Mouse (Mus musculus): ENCODE results near the gene Sap30bp. TPM values are rescaled to one million over a fixed set of nuclear protein-coding genes. Genes with fewer than 3 reads are reported as not detected.

Gene Sap30bp
- total and polyA plus RNA-seq, 3 experiments = 72.2 to 275 (median 167) TPM

GRCm38 (mm10) chr11:115916579-115916978 is 16.5 kb upstream of the Sap30bp start:
- Histone ChIP-seq H3K9ac (ENCODE audit: insufficient read depth, low read depth) (no peak overlapping the region), H3K27ac (ENCODE audit: insufficient read depth, low read depth) (no peak overlapping the region), H3K4me2 (ENCODE audit: insufficient read depth, low read depth, poor library complexity, severe bottlenecking) (no peak overlapping the region), H3K79me2 (replicated peaks; ENCODE audit: control insufficient read depth, extremely low read depth, insufficient read depth, poor library complexity, severe bottlenecking) (no peaks in the 10 kb centered on the region), H3K9me3 (replicated peaks; ENCODE audit: low read length) (no peaks in the 10 kb centered on the region), H3K27me3 (replicated peaks) (no peaks in the 10 kb centered on the region), H3K4me1 (ENCODE audit: control insufficient read depth in 1 of 2, insufficient read depth in 2 of 2) (peaks cover 0 to 7% of the 10 kb centered on the region in 2 experiments; a peak in 1 of 4 replicates), H3K4me3 (replicated peaks in 1 of 3; ENCODE audit: low read depth in 2 of 3, low read length in 2 of 3, poor library complexity in 1 of 3) (no peak overlapping the region), H3K36me3 (replicated peaks in 1 of 2; ENCODE audit: control insufficient read depth in 1 of 2, insufficient read depth in 1 of 2, low read length in 1 of 2) (peaks cover 53 to 82% of the 10 kb centered on the region in 2 experiments)
- no peak for DNase-seq (ENCODE audit: extremely low read depth)
- in situ Hi-C loops (cut with MboI; ENCODE audit: low pct_ligation_motif_present, low pct_unique_long_range_greater_than_20kb, low sequenced_read_pairs) = no loop called here
- dilution Hi-C loops (cut with MboI; ENCODE audit: extremely low pct_ligation_motif_present, extremely low pct_unique_long_range_greater_than_20kb, low sequenced_read_pairs) = no loop called here
- TF ChIP-seq HCFC1 (IDR thresholded peaks at IDR 0.05; ENCODE audit: low read depth, low read length) = no peak
- no peak for TF ChIP-seq JUN (IDR thresholded peaks at IDR 0.05; ENCODE audit: insufficient read depth, low read depth, low read length)
- no peak for TF ChIP-seq IRF4 (IDR thresholded peaks at IDR 0.05; ENCODE audit: low read depth, low read length)
- no peak for TF ChIP-seq GABPA (IDR thresholded peaks at IDR 0.05; ENCODE audit: insufficient replicate concordance, low read depth, low read length)
- TF ChIP-seq CHD2 (IDR thresholded peaks at IDR 0.05; ENCODE audit: low read length) = no peak
- no peak for TF ChIP-seq MYC (IDR thresholded peaks at IDR 0.05; ENCODE audit: low read depth, low read length)
- no peak for TF ChIP-seq ZKSCAN1 (IDR thresholded peaks at IDR 0.05; ENCODE audit: borderline replicate concordance, low read depth, low read length)
- TF ChIP-seq MEF2A (IDR thresholded peaks at IDR 0.05; ENCODE audit: borderline replicate concordance, low read depth, low read length) = no peak
- no peak for TF ChIP-seq MAZ (IDR thresholded peaks at IDR 0.05; ENCODE audit: low read depth, low read length)
- no peak for TF ChIP-seq RAD21 (IDR thresholded peaks at IDR 0.05; ENCODE audit: low read depth, low read length)
- no peak for TF ChIP-seq NELFE (IDR thresholded peaks at IDR 0.05; ENCODE audit: low read depth, low read length)
- no peak for TF ChIP-seq ELF1 (IDR thresholded peaks at IDR 0.05; ENCODE audit: low read depth, low read length)
- no peak for TF ChIP-seq TCF12 (IDR thresholded peaks at IDR 0.05; ENCODE audit: low read depth, low read length)
- TF ChIP-seq TBP (conservative IDR thresholded peaks at IDR 0.05; ENCODE audit: low read depth, low read length) = no peak
- no peak for TF ChIP-seq ZNF384 (IDR thresholded peaks at IDR 0.05; ENCODE audit: low read depth, low read length)

- Histone ChIP-seq H3K4me3 (replicated peaks in 1 of 3; ENCODE audit: low read depth in 2 of 3, low read length in 2 of 3, poor library complexity in 1 of 3) (no peak overlapping the region), H3K9ac (ENCODE audit: insufficient read depth, low read depth) (no peak overlapping the region), H3K9me3 (replicated peaks; ENCODE audit: low read length) (no peaks in the 10 kb centered on the region), H3K27ac (ENCODE audit: insufficient read depth, low read depth) (no peak overlapping the region), H3K4me2 (ENCODE audit: insufficient read depth, low read depth, poor library complexity, severe bottlenecking) (no peak overlapping the region), H3K79me2 (replicated peaks; ENCODE audit: control insufficient read depth, extremely low read depth, insufficient read depth, poor library complexity, severe bottlenecking) (no peaks in the 10 kb centered on the region), H3K4me1 (ENCODE audit: control insufficient read depth in 1 of 2, insufficient read depth in 2 of 2) (peaks cover 0 to 12% of the 10 kb centered on the region in 2 experiments; a peak in 1 of 4 replicates), H3K36me3 (replicated peaks in 1 of 2; ENCODE audit: control insufficient read depth in 1 of 2, insufficient read depth in 1 of 2, low read length in 1 of 2) (peaks cover 54 to 83% of the 10 kb centered on the region in 2 experiments), H3K27me3 (replicated peaks) (no peaks in the 10 kb centered on the region)
- TF ChIP-seq NELFE (IDR thresholded peaks at IDR 0.05; ENCODE audit: low read depth, low read length) (no peak), E2F4 (IDR thresholded peaks at IDR 0.05; ENCODE audit: insufficient replicate concordance, low read depth, low read length) (no peak), ZKSCAN1 (IDR thresholded peaks at IDR 0.05; ENCODE audit: borderline replicate concordance, low read depth, low read length) (no peak), JUN (IDR thresholded peaks at IDR 0.05; ENCODE audit: insufficient read depth, low read depth, low read length) (no peak), ELF1 (IDR thresholded peaks at IDR 0.05; ENCODE audit: low read depth, low read length) (no peak), SIN3A (IDR thresholded peaks at IDR 0.05; ENCODE audit: low read length) (no peak), JUND (conservative IDR thresholded peaks at IDR 0.05; ENCODE audit: low read depth, low read length) (no peak), SMC3 (IDR thresholded peaks at IDR 0.05; ENCODE audit: low read depth, low read length) (no peak), USF2 (conservative IDR thresholded peaks at IDR 0.05; ENCODE audit: low read depth, low read length) (no peak), KAT2A (IDR thresholded peaks at IDR 0.05; ENCODE audit: insufficient replicate concordance, low read length) (no peak), GABPA (IDR thresholded peaks at IDR 0.05; ENCODE audit: insufficient replicate concordance, low read depth, low read length) (no peak), ZC3H11A (IDR thresholded peaks at IDR 0.05; ENCODE audit: low read depth, low read length) (no peak), MAZ (IDR thresholded peaks at IDR 0.05; ENCODE audit: low read depth, low read length) (no peak), PAX5 (IDR thresholded peaks at IDR 0.05; ENCODE audit: low read length) (no peak), RAD21 (IDR thresholded peaks at IDR 0.05; ENCODE audit: low read depth, low read length) (no peak), IRF4 (IDR thresholded peaks at IDR 0.05; ENCODE audit: low read depth, low read length) (no peak), TBP (conservative IDR thresholded peaks at IDR 0.05; ENCODE audit: low read depth, low read length) (no peak), USF1 (IDR thresholded peaks at IDR 0.05; ENCODE audit: low read depth, low read length) (no peak), RCOR1 (conservative IDR thresholded peaks at IDR 0.05; ENCODE audit: low read depth, low read length) (no peak), TCF12 (IDR thresholded peaks at IDR 0.05; ENCODE audit: low read depth, low read length) (no peak)
- dilution Hi-C loops (cut with MboI; ENCODE audit: extremely low pct_ligation_motif_present, extremely low pct_unique_long_range_greater_than_20kb, low sequenced_read_pairs) = no loop called here
- no peak for DNase-seq (ENCODE audit: extremely low read depth)
- in situ Hi-C loops (cut with MboI; ENCODE audit: low pct_ligation_motif_present, low pct_unique_long_range_greater_than_20kb, low sequenced_read_pairs) = no loop called here
Measured at GRCm38 (mm10) chr11:115918637-115919036, 14.4 kb upstream of the Sap30bp start.
